Mouse (Mus musculus): ENCODE data around the gene Faap100. TPM values are rescaled to one million over a fixed set of nuclear protein-coding genes. Genes with fewer than 3 reads are reported as not detected.
A peak's percentile ranks its signal among the peaks of the same experiment; 100 is the strongest.
"Not testable (repeated sequence)": the region's sequence is repeated elsewhere in the genome, so short reads cannot be mapped to it uniquely, and the experiment has no call there.

Gene Faap100
- polyA plus RNA-seq, 1 experiment from 2014 or later = 29.2 TPM

GRCm38 (mm10) chr11:120355277-120356039 lies 23.1 kb downstream of the Faap100 start:
- ATAC-seq (ENCODE audit: low FRiP score) (no peak), DNase-seq (ENCODE audit: low spot score, missing footprints) (peak; percentile 23)
- H3K27ac ChIP-seq (ENCODE audit: low read depth, low read length) = no peak overlapping the region
- H3K4me3 ChIP-seq (ENCODE audit: low read depth, low read length) = no peak overlapping the region
- WGBS = 81% methylated on average over 5 of the region's 5 CpGs
- peaks cover 20% of the 10 kb centered on the region for H3K4me1 ChIP-seq (ENCODE audit: control insufficient read depth, insufficient read depth, low read length)
- no peak overlapping the region for H3K9ac ChIP-seq (ENCODE audit: low read length)
- H3K9me3 ChIP-seq (ENCODE audit: control insufficient read depth, low read length) = no peaks in the 10 kb centered on the region
- no peak overlapping the region for H3K4me2 ChIP-seq
- H3K27me3 ChIP-seq (ENCODE audit: control insufficient read depth, insufficient read depth, low read length) = no peaks in the 10 kb centered on the region; the same call in 1 of the 2 replicates
- H3K36me3 ChIP-seq (ENCODE audit: control insufficient read depth, insufficient read depth, low read length) = no peaks in the 10 kb centered on the region

- Histone ChIP-seq H3K9me3 (ENCODE audit: control insufficient read depth, low read length) (no peaks in the 10 kb centered on the region), H3K36me3 (ENCODE audit: control insufficient read depth, insufficient read depth, low read length) (no peaks in the 10 kb centered on the region), H3K27me3 (ENCODE audit: control insufficient read depth, insufficient read depth, low read length) (no peaks in the 10 kb centered on the region; the same call in 1 of the 2 replicates), H3K4me3 (ENCODE audit: low read depth, low read length) (no peak overlapping the region), H3K27ac (ENCODE audit: low read depth, low read length) (no peak overlapping the region), H3K4me2 (no peak overlapping the region), H3K4me1 (ENCODE audit: control insufficient read depth, insufficient read depth, low read length) (peaks cover 21% of the 10 kb centered on the region), H3K9ac (ENCODE audit: low read length) (no peak overlapping the region)
- WGBS = 91% methylated on average over 17 of the region's 17 CpGs
- ATAC-seq (ENCODE audit: low FRiP score) (no peak), DNase-seq (ENCODE audit: low spot score, missing footprints) (peak; percentile 69)
These were observed 24.0 kb downstream of the Faap100 start for GRCm38 (mm10) chr11:120354304-120355276.

- Histone ChIP-seq H3K9ac (ENCODE audit: low read length) (no peak overlapping the region), H3K4me1 (ENCODE audit: control insufficient read depth, insufficient read depth, low read length) (peaks cover 27% of the 10 kb centered on the region), H3K4me2 (no peak overlapping the region), H3K4me3 (ENCODE audit: low read depth, low read length) (no peak overlapping the region), H3K36me3 (ENCODE audit: control insufficient read depth, insufficient read depth, low read length) (no peaks in the 10 kb centered on the region), H3K27me3 (ENCODE audit: control insufficient read depth, insufficient read depth, low read length) (no peaks in the 10 kb centered on the region; the same call in 1 of the 2 replicates), H3K9me3 (ENCODE audit: control insufficient read depth, low read length) (no peaks in the 10 kb centered on the region), H3K27ac (ENCODE audit: low read depth, low read length) (no peak overlapping the region)
- WGBS = 26% methylated on average over 26 of the region's 26 CpGs
- peak; percentile 92 for DNase-seq (ENCODE audit: low spot score, missing footprints)
- no peak for ATAC-seq (ENCODE audit: low FRiP score)
These were observed 24.9 kb downstream of the Faap100 start for GRCm38 (mm10) chr11:120353500-120354303.

GRCm38 (mm10) chr11:120352571-120353290 lies 25.8 kb downstream of the Faap100 start:
- no peak for ATAC-seq (ENCODE audit: low FRiP score)
- peak; percentile 80 for DNase-seq (ENCODE audit: low spot score, missing footprints)
- Histone ChIP-seq H3K36me3 (ENCODE audit: control insufficient read depth, insufficient read depth, low read length) (no peaks in the 10 kb centered on the region), H3K27me3 (ENCODE audit: control insufficient read depth, insufficient read depth, low read length) (no peaks in the 10 kb centered on the region; the same call in 1 of the 2 replicates), H3K4me3 (ENCODE audit: low read depth, low read length) (no peak overlapping the region), H3K27ac (ENCODE audit: low read depth, low read length) (no peak overlapping the region), H3K4me1 (ENCODE audit: control insufficient read depth, insufficient read depth, low read length) (peaks cover 18% of the 10 kb centered on the region), H3K9ac (ENCODE audit: low read length) (peak overlapping the region; percentile 47), H3K9me3 (ENCODE audit: control insufficient read depth, low read length) (no peaks in the 10 kb centered on the region), H3K4me2 (no peak overlapping the region)
- WGBS = 75% methylated on average over 13 of the region's 13 CpGs

GRCm38 (mm10) chr11:120352093-120352350 lies 26.5 kb downstream of the Faap100 start:
- H3K4me2 ChIP-seq; H3K27ac ChIP-seq (ENCODE audit: low read depth, low read length); H3K36me3 ChIP-seq (ENCODE audit: control insufficient read depth, insufficient read depth, low read length); ATAC-seq (ENCODE audit: low FRiP score); H3K9me3 ChIP-seq (ENCODE audit: control insufficient read depth, low read length); H3K4me3 ChIP-seq (ENCODE audit: low read depth, low read length); H3K27me3 ChIP-seq (ENCODE audit: control insufficient read depth, insufficient read depth, low read length); H3K9ac ChIP-seq (ENCODE audit: low read length): not testable (repeated sequence)
- WGBS = 88% methylated on average over 5 of the region's 5 CpGs
- peaks cover 16% of the 10 kb centered on the region for H3K4me1 ChIP-seq (ENCODE audit: control insufficient read depth, insufficient read depth, low read length)
- DNase-seq (ENCODE audit: low spot score, missing footprints) = peak; percentile 57

- H3K27me3 ChIP-seq (ENCODE audit: control insufficient read depth, insufficient read depth, low read length) = no peaks in the 10 kb centered on the region; the same call in 1 of the 2 replicates
These were observed 27.1 kb downstream of the Faap100 start for GRCm38 (mm10) chr11:120351250-120352092.

GRCm38 (mm10) chr11:120350711-120351110 lies 27.9 kb downstream of the Faap100 start:
- Histone ChIP-seq H3K36me3 (ENCODE audit: control insufficient read depth, insufficient read depth, low read length) (peaks cover 3% of the 10 kb centered on the region; the same call in 1 of the 2 replicates), H3K9me3 (ENCODE audit: control insufficient read depth, low read length) (no peaks in the 10 kb centered on the region), H3K4me3 (ENCODE audit: low read depth, low read length) (peak overlapping the region; percentile 100), H3K9ac (ENCODE audit: low read length) (peak overlapping the region; percentile 100), H3K4me2 (peak overlapping the region; percentile 96), H3K27ac (ENCODE audit: low read depth, low read length) (peak overlapping the region; percentile 99), H3K4me1 (ENCODE audit: control insufficient read depth, insufficient read depth, low read length) (peaks cover 21% of the 10 kb centered on the region), H3K27me3 (ENCODE audit: control insufficient read depth, insufficient read depth, low read length) (no peaks in the 10 kb centered on the region; the same call in 1 of the 2 replicates)
- 31% methylated on average over 11 of the region's 11 CpGs for WGBS
- peak; percentile 87 for DNase-seq (ENCODE audit: low spot score, missing footprints)
- no peak for ATAC-seq (ENCODE audit: low FRiP score)

More at GRCm38 (mm10) chr11:120351250-120352092, 27.1 kb downstream of the Faap100 start:
- peaks cover 3% of the 10 kb centered on the region; the same call in 1 of the 2 replicates for H3K36me3 ChIP-seq (ENCODE audit: control insufficient read depth, insufficient read depth, low read length)
- H3K4me3 ChIP-seq (ENCODE audit: low read depth, low read length) = no peak overlapping the region
- WGBS = 91% methylated on average over 10 of the region's 10 CpGs
- peak; percentile 85 for DNase-seq (ENCODE audit: low spot score, missing footprints)
- H3K4me1 ChIP-seq (ENCODE audit: control insufficient read depth, insufficient read depth, low read length) = peaks cover 19% of the 10 kb centered on the region
- H3K9me3 ChIP-seq (ENCODE audit: control insufficient read depth, low read length) = no peaks in the 10 kb centered on the region
- no peak overlapping the region for H3K27ac ChIP-seq (ENCODE audit: low read depth, low read length)
- ATAC-seq (ENCODE audit: low FRiP score) = no peak
- no peak overlapping the region for H3K4me2 ChIP-seq
- no peak overlapping the region; the same call in 1 of the 2 replicates for H3K9ac ChIP-seq (ENCODE audit: low read length)

All from midbrain, embryonic 11.5 days (tissue).